Mouse (Mus musculus) myocyte (in vitro differentiated cells): ENCODE results near the gene Rpp21.
A peak's percentile ranks its signal among the peaks of the same experiment; 100 is the strongest.

Experiments used
- CEBPB ChIP-seq: IDR thresholded peaks from 2 replicates; pipeline ENCODE4 v1.6.1; 2011; ENCODE audit warnings: mild to moderate bottlenecking, moderate library complexity; ENCODE audit not compliant: poor library complexity, insufficient read depth, severe bottlenecking
- E2F4 ChIP-seq: IDR thresholded peaks from one replicate; pipeline ENCODE4 v1.6.1; 2011; ENCODE audit warnings: mild to moderate bottlenecking, control low read depth, moderate library complexity; ENCODE audit not compliant: insufficient read depth
- MAX ChIP-seq: IDR thresholded peaks from one replicate; pipeline ENCODE4 v1.6.1; 2011; ENCODE audit warnings: low read depth, mild to moderate bottlenecking, control low read depth
- MYOD1 ChIP-seq, 3 experiments: IDR thresholded peaks; one replicate each; pipeline ENCODE4 v1.6.1; 2011; ENCODE audit warnings: control low read depth in 2 of 3, low read depth in 2 of 3, mild to moderate bottlenecking in 2 of 3, moderate library complexity in 1 of 3; ENCODE audit not compliant: insufficient read length in 2 of 3, control insufficient read depth in 1 of 3
- MYOG ChIP-seq, 3 experiments: IDR thresholded peaks; one replicate each; pipeline ENCODE4 v1.6.1; 2011; ENCODE audit warnings: control low read depth in 2 of 3, low read depth in 2 of 3, mild to moderate bottlenecking in 2 of 3; ENCODE audit not compliant: insufficient read length in 2 of 3, control insufficient read depth in 1 of 3, insufficient read depth in 1 of 3
- POLR2A ChIP-seq: IDR thresholded peaks from one replicate; pipeline ENCODE4 v1.6.1; 2011; ENCODE audit warnings: low read depth, mild to moderate bottlenecking, control low read depth, moderate library complexity; ENCODE audit not compliant: insufficient read length
- POLR2AphosphoS2 ChIP-seq: IDR thresholded peaks from one replicate; pipeline ENCODE4 v1.6.1; 2011; ENCODE audit warnings: low read depth, control low read depth; ENCODE audit not compliant: insufficient read length
- REST ChIP-seq: IDR thresholded peaks from one replicate; pipeline ENCODE4 v1.6.1; 2011; ENCODE audit warnings: mild to moderate bottlenecking, control low read depth, moderate library complexity; ENCODE audit not compliant: insufficient read depth, insufficient read length
- SRF ChIP-seq: IDR thresholded peaks from one replicate; pipeline ENCODE4 v1.6.1; 2011; ENCODE audit warnings: low read depth; ENCODE audit not compliant: control insufficient read depth, insufficient read length
- TCF12 ChIP-seq: IDR thresholded peaks from one replicate; pipeline ENCODE4 v1.6.1; 2011; ENCODE audit warnings: mild to moderate bottlenecking, control low read depth; ENCODE audit not compliant: poor library complexity, insufficient read depth, severe bottlenecking
- USF1 ChIP-seq: IDR thresholded peaks from one replicate; pipeline ENCODE4 v1.6.1; 2011; ENCODE audit warnings: low read depth, mild to moderate bottlenecking, control low read depth, moderate library complexity

DNA sequence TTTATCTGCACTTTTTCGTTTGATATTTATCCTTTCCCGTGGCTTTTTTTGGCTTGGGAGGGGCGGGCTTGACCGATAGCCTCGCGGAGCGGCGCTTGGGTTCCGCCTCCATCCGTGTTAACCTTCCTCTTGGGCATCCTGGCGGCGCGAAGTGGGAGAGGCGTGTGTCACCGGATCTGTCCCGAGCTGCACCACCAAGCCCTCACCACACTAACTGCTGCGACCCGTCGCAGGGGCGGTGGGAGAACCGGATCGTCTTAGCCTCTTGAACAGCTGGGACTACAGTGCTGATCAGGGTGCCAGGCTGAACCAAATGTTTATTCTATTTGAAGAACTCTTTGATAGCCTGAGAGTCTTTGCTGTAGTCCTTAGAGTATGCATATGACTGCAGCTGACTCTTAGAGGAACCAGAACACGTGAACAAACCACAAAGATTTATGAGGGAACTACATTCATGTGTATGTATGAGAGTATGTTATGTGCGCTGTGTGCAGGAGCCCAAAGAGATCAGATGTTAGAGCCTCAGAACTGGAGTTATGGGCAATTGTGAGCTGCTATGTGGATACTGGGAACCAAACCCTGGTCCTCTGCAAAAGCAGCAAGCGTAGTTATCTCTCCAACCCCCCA is 5.5 kb downstream of the Rpp21 start:
- TF ChIP-seq E2F4, result no peak
- TF ChIP-seq POLR2A, result no peak
- TF ChIP-seq USF1, result peak; percentile 62
- no peak for TF ChIP-seq REST
- no peak for TF ChIP-seq MAX
- peak; percentile 80 to 92 (median 84) for TF ChIP-seq MYOG (IDR thresholded peaks at IDR 0.05; ENCODE audit: control insufficient read depth in 1 of 3, insufficient read depth in 1 of 3, insufficient read length in 2 of 3, low read depth in 2 of 3)
- peak; percentile 51 for TF ChIP-seq TCF12
- peak in 2 of 3 experiments; percentile 73 to 81 for TF ChIP-seq MYOD1 (IDR thresholded peaks at IDR 0.05; ENCODE audit: control insufficient read depth in 1 of 3, insufficient read length in 2 of 3, low read depth in 2 of 3)
- TF ChIP-seq POLR2AphosphoS2, result no peak
- no peak for TF ChIP-seq SRF
- no peak for TF ChIP-seq CEBPB
